Mouse (Mus musculus): ENCODE data around the gene Src. TPM values are rescaled to one million over a fixed set of nuclear protein-coding genes. Genes with fewer than 3 reads are reported as not detected.
"Not testable (repeated sequence)": the region's sequence is repeated elsewhere in the genome, so short reads cannot be mapped to it uniquely, and the experiment has no call there.

Gene Src
- 100 to 1,000 TPM; 144 to 147 TPM for total RNA-seq (2021)

GRCm38 (mm10) chr2:157418206-157418605 lies at the start of gene Src:
Src (plus strand) TSS chr2:157418444.
- no peak for DNase-seq (ENCODE audit: extremely low spot score in 1 of 2, low spot score in 1 of 2)

- DNase-seq (ENCODE audit: extremely low spot score in 1 of 2, low spot score in 1 of 2), result no peak
These were observed 46.5 kb upstream of the Src start for GRCm38 (mm10) chr2:157371696-157372095.

GRCm38 (mm10) chr2:157373681-157374080 lies 44.6 kb upstream of the Src start:
- no peak for DNase-seq (ENCODE audit: extremely low spot score in 1 of 2, low spot score in 1 of 2)

GRCm38 (mm10) chr2:157375051-157375450 lies 43.2 kb upstream of the Src start:
- DNase-seq (ENCODE audit: extremely low spot score in 1 of 2, low spot score in 1 of 2), result no peak

- no peak for DNase-seq (ENCODE audit: extremely low spot score in 1 of 2, low spot score in 1 of 2)
These were observed 42.2 kb upstream of the Src start for GRCm38 (mm10) chr2:157375794-157376757.

DNA sequence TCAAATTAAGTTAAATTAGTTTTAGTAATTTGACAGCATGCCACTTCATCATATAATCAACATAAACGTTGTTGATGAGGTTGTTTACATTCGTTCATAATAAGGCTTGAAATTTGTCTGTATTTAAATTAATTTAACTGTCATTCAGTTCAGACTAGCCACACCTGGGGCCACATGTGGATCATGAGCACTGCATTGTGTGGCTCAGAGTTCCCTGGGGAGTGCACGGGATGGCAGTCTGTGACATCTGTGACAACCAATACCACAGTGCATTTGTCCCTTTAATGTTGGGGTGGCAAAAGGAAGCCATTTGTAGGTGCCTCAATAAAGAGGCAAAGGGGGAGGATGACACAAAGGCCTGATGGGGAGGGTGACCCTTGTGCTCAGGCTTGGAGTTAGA lies 41.2 kb upstream of the Src start:
- no peak for DNase-seq (ENCODE audit: extremely low spot score in 1 of 2, low spot score in 1 of 2)

- DNase-seq (ENCODE audit: extremely low spot score in 1 of 2, low spot score in 1 of 2), result no peak
These were observed 33.4 kb upstream of the Src start for GRCm38 (mm10) chr2:157384836-157385235.

DNA sequence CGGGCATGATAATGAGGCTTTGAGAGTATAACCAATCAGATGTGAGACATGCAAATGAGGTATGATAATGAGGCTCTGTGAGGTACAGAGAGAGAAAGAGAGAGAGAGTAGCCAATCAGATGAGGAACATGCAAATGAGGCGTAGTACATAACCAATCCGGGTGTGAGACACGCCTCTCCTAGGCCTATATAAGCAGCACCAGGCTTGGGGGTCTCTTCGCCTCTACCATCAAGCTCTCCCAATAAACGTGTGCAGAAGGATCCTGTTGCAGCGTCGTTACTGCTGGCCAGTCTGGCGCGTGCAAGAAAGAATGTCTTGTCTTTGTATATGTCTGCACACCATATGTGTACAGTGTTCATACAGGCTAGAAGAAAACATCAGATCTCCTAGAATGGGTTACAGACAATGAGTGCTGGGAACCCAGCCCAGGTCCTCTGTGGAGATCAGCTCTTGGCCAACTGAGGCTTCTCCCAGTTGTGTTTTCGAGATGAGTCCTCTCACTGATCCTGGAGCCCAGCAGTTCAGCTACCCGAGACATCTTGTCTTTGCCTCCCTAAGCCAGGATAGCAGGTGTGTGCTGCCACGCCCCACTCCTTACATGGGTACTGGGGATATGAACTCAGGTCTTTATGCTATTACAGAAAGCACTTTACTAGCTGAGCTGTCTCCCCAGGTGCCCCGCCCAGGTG lies 29.2 kb upstream of the Src start:
- not testable (repeated sequence) for DNase-seq (ENCODE audit: extremely low spot score in 1 of 2, low spot score in 1 of 2)

DNA sequence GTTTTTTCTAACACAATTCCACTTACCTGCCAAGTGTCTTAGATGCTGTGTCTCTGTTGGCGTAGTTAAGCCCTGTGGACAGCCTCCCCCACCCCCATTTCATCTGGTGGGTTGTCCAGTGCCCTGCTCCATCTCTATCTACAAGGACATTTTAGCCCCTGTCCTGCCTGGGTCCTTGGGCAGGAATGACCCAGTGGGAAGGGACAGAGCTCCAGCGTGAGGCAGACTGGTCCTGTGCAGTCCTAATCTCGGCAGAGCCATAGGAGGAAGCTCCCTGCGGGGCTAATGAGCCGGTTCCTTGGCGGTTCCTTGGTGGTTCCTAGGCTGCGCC lies 28.7 kb upstream of the Src start:
- DNase-seq (ENCODE audit: extremely low spot score in 1 of 2, low spot score in 1 of 2), result no peak

DNA sequence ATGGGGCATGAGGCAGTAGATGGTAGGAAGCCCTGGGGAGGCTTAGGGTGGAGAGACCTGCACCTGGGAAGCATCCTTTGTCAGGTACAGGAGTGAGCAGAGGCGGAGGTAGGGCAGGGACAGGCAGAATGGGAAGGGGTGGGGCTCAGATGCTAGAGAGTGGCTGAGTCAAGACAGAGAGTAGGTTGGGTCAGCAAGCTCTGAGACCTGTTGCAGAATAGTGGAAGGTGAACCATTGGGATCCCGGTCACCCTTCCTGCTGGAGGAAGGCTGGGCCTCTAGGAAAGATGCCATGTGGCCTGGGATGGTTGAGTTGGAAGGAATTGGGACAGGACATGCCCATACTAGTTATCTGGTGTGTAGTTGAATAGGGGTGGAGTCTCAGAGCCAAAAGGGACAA lies 25.9 kb upstream of the Src start:
- no peak for DNase-seq (ENCODE audit: extremely low spot score in 1 of 2, low spot score in 1 of 2)

- DNase-seq (ENCODE audit: extremely low spot score in 1 of 2, low spot score in 1 of 2), result no peak
These were observed 24.7 kb upstream of the Src start for GRCm38 (mm10) chr2:157393549-157393948.

- no peak for DNase-seq (ENCODE audit: extremely low spot score in 1 of 2, low spot score in 1 of 2)
These were observed 23.4 kb upstream of the Src start for GRCm38 (mm10) chr2:157394868-157395267.

GRCm38 (mm10) chr2:157395371-157395770 lies 22.9 kb upstream of the Src start:
- DNase-seq (ENCODE audit: extremely low spot score in 1 of 2, low spot score in 1 of 2), result no peak

GRCm38 (mm10) chr2:157395960-157396359 lies 22.3 kb upstream of the Src start:
- no peak for DNase-seq (ENCODE audit: extremely low spot score in 1 of 2, low spot score in 1 of 2)

DNA sequence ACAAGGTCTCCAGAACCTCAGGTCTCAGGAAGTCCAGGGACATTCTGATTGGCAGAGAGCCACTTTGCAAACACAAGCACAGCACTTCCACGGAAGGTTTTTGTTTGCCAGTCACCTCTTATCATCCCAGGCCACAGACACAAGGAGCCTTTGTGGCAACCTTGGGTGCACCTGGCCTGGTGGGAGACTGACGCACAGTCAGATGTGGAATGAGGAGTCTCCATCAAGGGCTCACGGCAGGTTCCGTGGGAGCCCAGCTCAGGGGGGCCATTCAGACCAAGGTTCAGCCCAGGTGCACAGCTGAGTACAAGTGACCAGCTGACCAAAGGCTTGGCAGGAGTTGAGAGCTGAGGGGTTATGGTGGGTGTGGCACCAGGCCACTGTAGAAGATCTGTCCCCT lies 20.9 kb upstream of the Src start:
- DNase-seq (ENCODE audit: extremely low spot score in 1 of 2, low spot score in 1 of 2), result no peak

GRCm38 (mm10) chr2:157398539-157398938 lies 19.7 kb upstream of the Src start:
- no peak for DNase-seq (ENCODE audit: extremely low spot score in 1 of 2, low spot score in 1 of 2)

- DNase-seq (ENCODE audit: extremely low spot score in 1 of 2, low spot score in 1 of 2), result no peak
These were observed 18.4 kb upstream of the Src start for GRCm38 (mm10) chr2:157399797-157400196.

- no peak for DNase-seq (ENCODE audit: extremely low spot score in 1 of 2, low spot score in 1 of 2)
These were observed 17.8 kb upstream of the Src start for GRCm38 (mm10) chr2:157400491-157400890.

DNA sequence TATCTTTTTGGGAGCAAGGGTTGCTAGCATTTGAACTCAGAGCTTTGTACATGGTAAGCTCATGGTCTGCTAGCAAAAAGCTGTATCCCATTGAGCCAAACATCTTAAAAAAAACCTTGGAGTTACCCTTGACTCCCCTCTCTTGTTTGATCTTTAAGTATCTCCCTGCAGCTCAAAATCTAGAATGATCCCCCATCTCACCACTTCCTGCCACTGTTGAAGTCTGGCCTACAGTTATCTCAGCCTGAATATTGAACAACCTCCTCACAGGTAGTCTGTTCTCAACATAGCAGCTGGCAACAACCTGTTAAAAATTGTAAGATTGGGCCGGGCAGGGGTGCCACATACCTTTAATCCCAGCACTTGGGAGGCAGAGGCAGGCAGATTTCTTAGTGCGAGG lies 17.0 kb upstream of the Src start:
- DNase-seq (ENCODE audit: extremely low spot score in 1 of 2, low spot score in 1 of 2), result no peak

GRCm38 (mm10) chr2:157407596-157407995 lies 10.6 kb upstream of the Src start:
- no peak for DNase-seq (ENCODE audit: extremely low spot score in 1 of 2, low spot score in 1 of 2)

DNA sequence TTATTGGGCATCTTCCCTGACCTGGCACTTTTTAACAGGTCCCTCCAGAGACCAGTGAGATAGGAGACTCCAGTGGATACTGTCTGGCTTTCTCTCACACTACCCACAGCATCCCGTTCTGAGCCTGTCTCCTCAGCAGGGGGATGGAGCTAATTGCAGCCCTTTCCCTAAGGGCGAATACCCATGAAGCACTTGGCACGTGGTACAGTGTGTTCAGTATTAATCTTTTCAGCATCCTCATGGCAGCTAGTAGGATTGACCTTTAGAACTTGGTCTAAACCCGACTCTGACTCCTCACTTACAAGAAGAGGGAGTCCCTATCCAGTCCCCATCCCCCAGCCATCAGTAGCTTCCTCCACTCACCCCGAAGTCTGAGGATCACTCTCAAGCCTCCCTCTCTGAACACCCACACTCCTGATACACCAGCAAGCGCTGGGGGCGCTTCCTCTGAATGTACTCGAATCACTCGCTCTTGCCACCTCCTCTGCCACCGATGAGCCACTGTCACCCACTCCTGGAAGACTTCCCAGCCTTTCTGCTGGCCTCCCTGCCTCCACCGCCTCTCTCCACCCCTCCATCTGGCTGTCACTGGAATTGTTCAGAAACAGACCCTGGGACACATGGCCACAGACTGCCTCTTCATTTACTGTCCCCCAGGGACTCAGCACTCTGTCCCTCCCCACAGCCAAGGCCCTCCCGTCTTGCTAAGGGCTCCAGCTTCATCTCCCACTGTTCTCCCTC lies 8.3 kb upstream of the Src start:
- DNase-seq (ENCODE audit: extremely low spot score in 1 of 2, low spot score in 1 of 2), result no peak

Data from layer of hippocampus, postnatal 25 days (tissue).